Mouse (Mus musculus) MEL-GATA-1-ER (cell line): ENCODE measurements around the gene Dlx3.

ENCODE experiments used
- DNase-seq: peaks from one replicate; pipeline ENCODE4 v3.0.0-alpha.2; 2012; ENCODE audit warnings: low read depth; ENCODE audit errors: extremely low read depth

The Dlx3 gene

GRCm38 (mm10) chr11:95121161-95122099 is 1.5 kb downstream of the Dlx3 start:
- DNase-seq: no peak

- no peak for DNase-seq
These were observed 2.2 kb downstream of the Dlx3 start for GRCm38 (mm10) chr11:95122100-95122489.

GRCm38 (mm10) chr11:95125366-95125948 is 5.5 kb downstream of the Dlx3 start:
- DNase-seq: no peak

GRCm38 (mm10) chr11:95126272-95127245 is 6.6 kb downstream of the Dlx3 start:
- no peak for DNase-seq

GRCm38 (mm10) chr11:95128359-95128758 is 8.4 kb downstream of the Dlx3 start:
- no peak for DNase-seq

- no peak for DNase-seq
These were observed 10.8 kb downstream of the Dlx3 start for GRCm38 (mm10) chr11:95130668-95131252.

- DNase-seq: no peak
These were observed 13.4 kb downstream of the Dlx3 start for GRCm38 (mm10) chr11:95133321-95133720.

GRCm38 (mm10) chr11:95137281-95137680 is 17.4 kb downstream of the Dlx3 start:
- no peak for DNase-seq

- no peak for DNase-seq
These were observed 20.0 kb downstream of the Dlx3 start for GRCm38 (mm10) chr11:95139871-95140270.

- no peak for DNase-seq
These were observed 22.3 kb downstream of the Dlx3 start for GRCm38 (mm10) chr11:95142258-95142657.

GRCm38 (mm10) chr11:95142980-95143575 is 23.2 kb downstream of the Dlx3 start:
- no peak for DNase-seq

GRCm38 (mm10) chr11:95143663-95144062 is 23.7 kb downstream of the Dlx3 start:
- no peak for DNase-seq

GRCm38 (mm10) chr11:95144091-95144945 is 24.4 kb downstream of the Dlx3 start:
- DNase-seq: no peak

- DNase-seq: no peak
These were observed 25.1 kb downstream of the Dlx3 start for GRCm38 (mm10) chr11:95144946-95145483.

GRCm38 (mm10) chr11:95145851-95146403 is 26.0 kb downstream of the Dlx3 start, which contains the start of gene Dlx4:
TSS of gene Dlx4 (minus strand) at chr11:95146263.
- DNase-seq: no peak

GRCm38 (mm10) chr11:95148754-95149153 is 28.8 kb downstream of the Dlx3 start:
- no peak for DNase-seq

- no peak for DNase-seq
These were observed 29.7 kb downstream of the Dlx3 start for GRCm38 (mm10) chr11:95149462-95150268.
